Mouse (Mus musculus) midbrain, embryonic 12.5 days (tissue): Measurements from ENCODE around the gene Gkn1. TPM values are rescaled to one million over a fixed set of nuclear protein-coding genes. Genes with fewer than 3 reads are reported as not detected.

Experiments
- ATAC-seq: fragments of 200-750 bp; cut with Nextera tagmentation; 2 replicates; pipeline ENCODE4 v1.8.0; 2017; ENCODE audit warnings: low read depth, moderate TSS enrichment, moderate library complexity; ENCODE audit not compliant: low FRiP score
- H3K27ac ChIP-seq: fragments of 300-500 bp; sonication (generic); replicated peaks from 2 replicates; pipeline ENCODE4 v1.5.1; 2016; ENCODE audit warnings: mild to moderate bottlenecking
- H3K27me3 ChIP-seq: fragments of 300-500 bp; sonication (generic); 2 replicates; pipeline ENCODE4 v1.6.1; 2016; ENCODE audit warnings: mild to moderate bottlenecking
- H3K36me3 ChIP-seq: fragments of 300-500 bp; sonication (generic); 2 replicates; pipeline ENCODE4 v1.6.1; 2016
- H3K4me1 ChIP-seq: fragments of 300-500 bp; sonication (generic); 2 replicates; pipeline ENCODE4 v1.6.1; 2016
- H3K4me2 ChIP-seq: fragments of 300-500 bp; sonication (generic); replicated peaks from 2 replicates; pipeline ENCODE4 v1.6.1; 2016; ENCODE audit warnings: mild to moderate bottlenecking, moderate library complexity
- H3K4me3 ChIP-seq: fragments of 300-500 bp; sonication (generic); 2 replicates; pipeline ENCODE4 v1.5.1; 2016; ENCODE audit warnings: mild to moderate bottlenecking
- H3K9ac ChIP-seq: fragments of 300-500 bp; sonication (generic); replicated peaks from 2 replicates; pipeline ENCODE4 v1.6.1; 2016; ENCODE audit warnings: mild to moderate bottlenecking, moderate library complexity
- H3K9me3 ChIP-seq: fragments of 300-500 bp; sonication (generic); 2 replicates; pipeline ENCODE4 v1.6.1; 2016; ENCODE audit warnings: mild to moderate bottlenecking
- WGBS: fragments of 180-500 bp; shearing (Covaris S2); methylation state at CpG from one replicate; pipeline ENCODE4 v1.1.7; 2016; 5-methylcytosine and 5-hydroxymethylcytosine counted together
- polyA plus RNA-seq: library from polyadenylated mRNA; unstranded; fragments of >200 nt; fragmentation: Nextera tagmentation; extraction: Ambion mirVana; gene quantifications from 2 replicates; pipeline ENCODE4 v1.2.1, GENCODE M21; 2016

Gkn1 gene
- polyA plus RNA-seq, result not detected in 2 replicates

GRCm38 (mm10) chr6:87350829-87351228, at the start of gene Gkn1:
Gkn1 (minus strand) TSS chr6:87350942.
- ATAC-seq, result no peak
- Histone ChIP-seq H3K36me3 (no peaks in the 10 kb centered on the region), H3K9ac (no peak within 1 kb of the TSS), H3K4me1 (no peaks in the 10 kb centered on the region), H3K27ac (no peak within 1 kb of the TSS), H3K9me3 (no peaks in the 10 kb centered on the region), H3K4me3 (no peak within 1 kb of the TSS), H3K27me3 (no peaks in the 10 kb centered on the region; the same call in 1 of the 2 replicates), H3K4me2 (no peak within 1 kb of the TSS)
- 89% methylated on average over 8 of the region's 8 CpGs for WGBS

GRCm38 (mm10) chr6:87399886-87400566, 49.3 kb upstream of the Gkn1 start:
- H3K4me2 ChIP-seq, result no peak overlapping the region
- H3K36me3 ChIP-seq, result no peaks in the 10 kb centered on the region
- ATAC-seq, result no peak
- no peaks in the 10 kb centered on the region for H3K4me1 ChIP-seq
- no peak overlapping the region for H3K9ac ChIP-seq
- H3K27me3 ChIP-seq, result no peaks in the 10 kb centered on the region
- 53% methylated on average over 4 of the region's 4 CpGs for WGBS
- no peaks in the 10 kb centered on the region for H3K9me3 ChIP-seq
- no peak overlapping the region for H3K4me3 ChIP-seq
- no peak overlapping the region for H3K27ac ChIP-seq

DNA sequence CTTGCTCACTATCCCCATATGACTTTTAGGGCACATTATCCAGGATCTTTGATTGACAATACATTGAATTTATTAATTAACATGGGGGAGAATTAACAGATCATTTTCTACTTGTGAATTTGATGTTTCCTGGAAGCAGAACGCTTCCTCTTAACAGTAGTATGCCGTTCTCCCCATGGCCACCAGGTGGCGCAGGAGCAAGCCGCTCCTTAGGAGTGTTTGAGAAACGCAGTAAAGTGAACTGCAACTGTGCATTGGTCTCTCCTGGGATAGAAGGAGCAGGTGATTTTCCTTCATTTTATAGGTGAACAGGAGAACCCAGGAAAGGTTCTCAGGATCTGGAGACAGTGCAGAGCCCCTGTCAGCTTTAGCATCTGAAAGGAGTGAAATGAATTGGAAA, 48.4 kb upstream of the Gkn1 start:
- Histone ChIP-seq H3K9me3 (no peaks in the 10 kb centered on the region), H3K36me3 (no peaks in the 10 kb centered on the region), H3K9ac (no peak overlapping the region), H3K27me3 (no peaks in the 10 kb centered on the region), H3K27ac (no peak overlapping the region), H3K4me3 (no peak overlapping the region), H3K4me1 (no peaks in the 10 kb centered on the region), H3K4me2 (no peak overlapping the region)
- WGBS, result 3% methylated on average over 5 of the region's 5 CpGs
- no peak for ATAC-seq

DNA sequence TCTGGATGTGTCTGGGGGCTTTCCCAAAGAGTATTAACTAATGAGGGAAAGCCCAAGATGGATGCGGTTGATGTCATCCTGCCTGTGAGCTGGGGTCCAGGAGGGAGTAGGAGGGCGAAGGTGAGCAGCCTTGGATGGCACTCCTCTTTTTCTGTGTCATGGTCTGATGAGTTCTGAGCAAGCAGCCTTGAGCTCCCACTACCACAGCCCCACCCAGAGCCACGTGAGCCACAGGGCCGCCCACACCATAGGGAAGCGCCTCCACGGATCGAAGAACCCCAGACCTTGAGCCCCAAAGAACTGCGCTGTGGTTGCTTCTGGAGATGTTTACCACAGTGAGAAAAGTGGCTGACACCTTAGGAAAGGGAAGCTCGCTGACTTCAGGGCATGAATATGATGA, 44.0 kb upstream of the Gkn1 start:
- no peak overlapping the region for H3K4me2 ChIP-seq
- peaks cover 3% of the 10 kb centered on the region for H3K4me1 ChIP-seq
- no peaks in the 10 kb centered on the region for H3K36me3 ChIP-seq
- 88% methylated on average over 9 of the region's 9 CpGs for WGBS
- H3K27me3 ChIP-seq, result no peaks in the 10 kb centered on the region
- H3K27ac ChIP-seq, result no peak overlapping the region
- H3K9ac ChIP-seq, result no peak overlapping the region
- ATAC-seq, result no peak
- no peak overlapping the region for H3K4me3 ChIP-seq
- no peaks in the 10 kb centered on the region for H3K9me3 ChIP-seq

DNA sequence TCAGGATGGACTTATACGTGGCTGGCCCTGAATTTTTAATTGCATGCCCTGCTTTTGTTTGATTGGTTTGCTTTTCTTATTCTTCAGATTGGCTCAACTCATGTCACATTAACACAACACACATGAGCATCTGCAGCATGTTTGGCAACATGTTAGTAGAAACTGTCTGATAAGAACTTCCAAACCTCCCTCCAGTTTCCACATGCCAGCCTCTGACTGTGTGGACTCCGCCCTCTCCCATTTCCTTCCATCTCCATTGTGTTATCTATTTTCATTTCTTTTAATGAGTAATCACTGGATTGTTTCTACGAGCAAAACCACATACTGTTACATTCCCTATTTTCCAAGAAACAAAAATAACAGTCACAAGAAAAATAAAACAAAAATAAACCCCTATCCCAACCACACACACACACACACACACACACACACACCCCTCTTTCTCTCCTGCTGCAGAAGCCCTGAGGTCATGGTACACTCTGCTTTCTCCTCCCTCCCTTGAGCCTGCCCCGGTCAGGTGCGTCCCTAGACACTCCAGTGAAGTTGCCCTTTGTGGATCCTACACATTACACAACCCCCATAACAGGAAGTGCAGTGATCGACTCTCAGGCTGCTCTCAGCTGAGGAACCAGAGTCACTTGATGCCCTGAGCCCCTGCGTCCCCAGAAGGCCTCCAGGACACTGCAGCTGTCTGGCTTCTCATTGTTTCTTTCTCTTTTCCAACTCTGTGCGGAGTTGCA, 42.9 kb upstream of the Gkn1 start:
- H3K4me3 ChIP-seq, result no peak overlapping the region
- H3K27me3 ChIP-seq, result no peaks in the 10 kb centered on the region
- no peak for ATAC-seq
- H3K9ac ChIP-seq, result no peak overlapping the region
- no peaks in the 10 kb centered on the region for H3K9me3 ChIP-seq
- WGBS, result 74% methylated on average over 8 of the region's 8 CpGs
- no peak overlapping the region for H3K4me2 ChIP-seq
- peaks cover 10% of the 10 kb centered on the region for H3K4me1 ChIP-seq
- H3K36me3 ChIP-seq, result no peaks in the 10 kb centered on the region
- no peak overlapping the region for H3K27ac ChIP-seq

DNA sequence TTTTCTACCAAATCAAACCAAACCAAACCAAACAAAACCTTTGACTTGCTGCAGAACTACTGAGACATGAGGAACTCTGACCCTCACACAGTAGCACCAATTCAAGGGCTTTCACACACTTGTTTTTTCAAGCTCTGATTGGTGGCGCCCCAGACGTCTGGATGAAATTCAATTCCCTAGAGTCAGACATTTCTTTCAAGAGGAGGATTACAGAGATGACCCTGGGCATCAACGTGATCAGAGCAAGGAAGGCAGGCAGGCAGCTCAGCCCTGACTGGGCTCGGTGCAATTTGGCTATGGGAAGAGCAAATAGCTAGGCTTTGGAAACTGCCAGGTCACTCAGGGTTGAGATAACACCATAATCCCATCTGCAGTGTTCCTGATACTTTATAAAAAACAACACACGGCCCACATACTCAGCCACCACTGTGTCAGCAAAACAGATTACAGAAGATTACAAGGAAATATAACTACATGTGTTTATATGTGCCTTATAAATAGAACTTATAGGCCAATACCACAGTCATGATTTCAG, 38.8 kb upstream of the Gkn1 start:
- no peaks in the 10 kb centered on the region for H3K9me3 ChIP-seq
- no peak overlapping the region for H3K4me2 ChIP-seq
- H3K4me3 ChIP-seq, result no peak overlapping the region
- 27% methylated on average over 5 of the region's 5 CpGs for WGBS
- H3K4me1 ChIP-seq, result peaks cover 18% of the 10 kb centered on the region
- no peaks in the 10 kb centered on the region for H3K36me3 ChIP-seq
- no peak for ATAC-seq
- H3K9ac ChIP-seq, result no peak overlapping the region
- H3K27ac ChIP-seq, result no peak overlapping the region
- peaks cover 14% of the 10 kb centered on the region; the same call in 1 of the 2 replicates for H3K27me3 ChIP-seq

- no peaks in the 10 kb centered on the region for H3K36me3 ChIP-seq
- H3K4me2 ChIP-seq, result no peak within 1 kb of the TSS
- WGBS, result 57% methylated on average over 7 of the region's 7 CpGs
- H3K4me3 ChIP-seq, result no peak within 1 kb of the TSS
- H3K9me3 ChIP-seq, result no peaks in the 10 kb centered on the region
- H3K27me3 ChIP-seq, result peaks cover 15% of the 10 kb centered on the region; the same call in 1 of the 2 replicates
- peaks cover 23% of the 10 kb centered on the region for H3K4me1 ChIP-seq
- no peak within 1 kb of the TSS for H3K27ac ChIP-seq
- ATAC-seq, result no peak
- H3K9ac ChIP-seq, result no peak within 1 kb of the TSS
These were observed 38.1 kb upstream of the Gkn1 start, which contains the start of gene Gkn3 for GRCm38 (mm10) chr6:87388877-87389276. Gkn3 (minus strand) TSS chr6:87388935.

DNA sequence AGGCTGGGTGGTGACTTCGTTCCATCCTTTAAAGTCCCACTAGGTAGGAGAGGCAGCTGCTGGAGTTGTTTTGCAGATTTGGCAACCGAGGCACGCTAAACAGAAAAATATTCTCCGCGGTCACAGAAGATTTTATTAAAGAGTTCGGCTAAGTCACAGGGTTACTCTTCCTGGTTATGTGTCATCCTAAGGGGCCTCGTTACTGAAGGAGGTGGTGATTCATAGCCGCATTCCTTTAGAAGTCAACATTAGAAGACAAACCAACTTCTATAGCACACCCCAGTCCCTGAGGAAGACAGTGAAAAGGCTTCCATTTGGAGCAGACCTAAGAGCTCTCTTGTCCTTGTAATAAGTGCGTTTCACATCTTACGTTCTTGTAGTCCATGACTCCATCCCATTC, 35.9 kb upstream of the Gkn1 start:
- H3K27me3 ChIP-seq, result peaks cover 30% of the 10 kb centered on the region
- H3K4me2 ChIP-seq, result no peak overlapping the region
- 89% methylated on average over 10 of the region's 10 CpGs for WGBS
- no peak overlapping the region for H3K9ac ChIP-seq
- peaks cover 20% of the 10 kb centered on the region; the same call in 1 of the 2 replicates for H3K4me1 ChIP-seq
- no peaks in the 10 kb centered on the region for H3K9me3 ChIP-seq
- H3K36me3 ChIP-seq, result no peaks in the 10 kb centered on the region
- no peak for ATAC-seq
- no peak overlapping the region for H3K27ac ChIP-seq
- H3K4me3 ChIP-seq, result no peak overlapping the region

DNA sequence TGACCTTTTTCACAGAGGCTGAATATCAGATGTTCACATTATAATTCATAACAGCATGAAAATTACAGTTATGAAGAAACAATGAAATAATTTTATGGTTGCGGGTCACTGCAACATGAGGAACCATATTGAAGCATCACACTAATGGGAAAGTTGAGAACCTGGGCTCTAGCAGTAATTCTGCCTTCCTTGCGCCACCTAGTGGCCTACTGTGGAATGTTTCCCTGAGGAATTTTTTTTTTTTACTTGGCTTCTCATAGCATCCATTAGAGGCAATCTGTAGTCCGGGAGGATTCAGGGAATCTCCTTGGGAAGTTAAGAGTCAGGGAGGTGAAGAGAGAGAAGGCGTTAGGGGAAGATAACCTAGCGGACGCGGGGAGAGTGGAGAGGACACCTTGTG, 35.5 kb upstream of the Gkn1 start:
- H3K9me3 ChIP-seq, result no peaks in the 10 kb centered on the region
- H3K4me1 ChIP-seq, result peaks cover 20% of the 10 kb centered on the region; the same call in 1 of the 2 replicates
- no peak for ATAC-seq
- H3K9ac ChIP-seq, result no peak overlapping the region
- peaks cover 30% of the 10 kb centered on the region for H3K27me3 ChIP-seq
- 16% methylated on average over 7 of the region's 7 CpGs for WGBS
- no peak overlapping the region for H3K4me3 ChIP-seq
- H3K4me2 ChIP-seq, result no peak overlapping the region
- no peak overlapping the region for H3K27ac ChIP-seq
- H3K36me3 ChIP-seq, result no peaks in the 10 kb centered on the region

GRCm38 (mm10) chr6:87384761-87385160, 34.0 kb upstream of the Gkn1 start:
- no peak overlapping the region for H3K4me2 ChIP-seq
- 67% methylated on average over 6 of the region's 6 CpGs for WGBS

DNA sequence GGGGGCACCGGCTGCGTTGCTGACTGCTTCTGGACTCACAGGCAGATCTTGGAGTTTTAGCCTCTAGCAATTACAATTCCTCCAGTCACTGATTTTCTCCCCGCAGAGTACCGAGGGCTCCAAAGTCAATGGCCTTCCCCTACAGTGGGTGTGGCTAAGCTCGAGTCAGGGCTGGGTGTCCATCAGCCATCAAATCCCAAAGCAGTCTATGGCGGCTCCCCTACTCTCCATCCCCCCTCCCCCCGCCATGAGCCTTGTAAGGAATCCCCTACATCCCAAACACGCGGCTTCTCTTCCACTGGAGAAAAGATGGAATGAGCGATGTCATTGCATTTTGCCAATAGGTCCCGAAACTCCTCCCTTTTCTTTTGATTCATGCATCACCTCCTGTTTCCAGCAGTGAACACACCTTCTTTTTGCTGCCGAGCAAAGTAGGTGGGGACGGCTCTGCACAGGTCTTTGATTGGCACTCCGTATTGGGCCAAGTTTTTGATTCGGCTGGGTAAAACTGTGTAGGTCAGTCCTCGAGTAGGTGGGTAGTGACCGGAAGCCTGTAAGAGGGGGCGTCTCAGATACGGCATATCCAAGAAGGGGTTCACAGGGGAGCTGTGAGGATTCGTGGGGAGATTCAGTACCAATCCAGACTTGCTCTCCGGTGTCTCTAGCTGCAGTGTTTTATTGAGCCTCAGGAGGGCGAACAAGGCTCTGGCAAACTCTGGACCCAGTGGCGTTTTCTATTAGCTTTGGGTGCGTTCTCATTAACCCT, 33.4 kb upstream of the Gkn1 start:
- Histone ChIP-seq H3K9ac (0 out of 2 replicates have a peak overlapping the region, but pooled peaks have one; percentile 25), H3K4me3 (peak overlapping the region; percentile 33), H3K4me2 (peak overlapping the region; percentile 55), H3K4me1 (peaks cover 13% of the 10 kb centered on the region; the same call in 1 of the 2 replicates), H3K36me3 (no peaks in the 10 kb centered on the region), H3K27ac (no peak overlapping the region), H3K27me3 (peaks cover 30% of the 10 kb centered on the region), H3K9me3 (no peaks in the 10 kb centered on the region)
- 11% methylated on average over 24 of the region's 24 CpGs for WGBS
- 0 out of 2 replicates have a peak, but pooled peaks have one; percentile 47 for ATAC-seq

More at GRCm38 (mm10) chr6:87384761-87385160, 34.0 kb upstream of the Gkn1 start:
- Histone ChIP-seq H3K4me3 (no peak overlapping the region), H3K9me3 (no peaks in the 10 kb centered on the region), H3K27ac (no peak overlapping the region), H3K27me3 (peaks cover 30% of the 10 kb centered on the region), H3K4me1 (peaks cover 20% of the 10 kb centered on the region; the same call in 1 of the 2 replicates), H3K36me3 (no peaks in the 10 kb centered on the region), H3K9ac (no peak overlapping the region)
- ATAC-seq, result no peak
